In genomic region chr5:150049946-150050345, GRCm38 (mm10) we compare ENCODE assay signal across 9 mouse cellular contexts. TPM values are rescaled to one million over a fixed set of nuclear protein-coding genes. Genes with fewer than 3 reads are reported as not detected.
DNase-seq lines count a peak whose midpoint lies in the region; ATAC-seq and TF ChIP-seq lines count a peak whose summit lies in the region.
"Had no signal": no experiment of that assay in that cellular context is flagged by ENCODE, and none has a peak within 500 bp of the region (broad histone marks: within the 10 kb centered on the region; RNA-seq: fewer than 3 reads in every experiment).

No protein-coding gene starts in this region.

- no peak for ATAC-seq in heart, postnatal 0 days (ENCODE audit: insufficient read depth, low read depth)
- ATAC-seq in erythroblast, adult 5-6 weeks (replicated peaks; ENCODE audit: low FRiP score, poor library complexity, severe bottlenecking): no peak

- no peak overlapping the region for H3K4me3 ChIP-seq in heart, postnatal 0 days (ENCODE audit: low read depth, low read length)
- H3K4me3 ChIP-seq: neural tube, embryonic 12.5 days had no signal

- TF ChIP-seq EP300 in heart, postnatal 0 days (IDR thresholded peaks at IDR 0.05; ENCODE audit: low read depth): no peak

- no peaks in the 10 kb centered on the region for H3K4me1 ChIP-seq in heart, postnatal 0 days (ENCODE audit: control insufficient read depth, insufficient read depth)
- H3K4me1 ChIP-seq: neural tube, embryonic 12.5 days had no signal

- 49% methylated on average over 7 of the region's 7 CpGs for WGBS in heart, postnatal 0 days

- H3K36me3 ChIP-seq in heart, postnatal 0 days (replicated peaks; ENCODE audit: control insufficient read depth, insufficient read depth, low read length): no peaks in the 10 kb centered on the region
- H3K36me3 ChIP-seq: neural tube, embryonic 12.5 days had no signal

- no peak overlapping the region for H3K27ac ChIP-seq in heart, postnatal 0 days (ENCODE audit: low read depth)
- H3K27ac ChIP-seq: neural tube, embryonic 12.5 days had no signal

- no peak overlapping the region for H3K9ac ChIP-seq in heart, postnatal 0 days (replicated peaks; ENCODE audit: low read depth, low read length)
- H3K9ac ChIP-seq: neural tube, embryonic 12.5 days had no signal

- DNase-seq in heart, postnatal 0 days (ENCODE audit: low spot score): no peak
- no peak for DNase-seq in heart, postnatal 25 days (ENCODE audit: low spot score)
- peak; percentile 12 for DNase-seq in ovary, postnatal 14 days (ENCODE audit: low spot score)
- DNase-seq in ovary, adult 18-20 months (ENCODE audit: low spot score): no peak
- peak; percentile 59 for DNase-seq in brain, adult 2 months (ENCODE audit: low read depth, low spot score)
- DNase-seq in layer of hippocampus, postnatal 36 days: peak; percentile 28 to 30
- no peak for DNase-seq in urinary bladder, postnatal 10 days (ENCODE audit: low spot score)

- TF ChIP-seq CTCF in heart, postnatal 0 days (IDR thresholded peaks at IDR 0.05; ENCODE audit: low read depth): peak; percentile 34; the same call in 1 of the 2 replicates

- intact Hi-C loops in heart, postnatal 25 days (cut with DNase I): no loop called here

- H3K4me2 ChIP-seq in heart, postnatal 0 days (ENCODE audit: low read depth, low read length): no peak overlapping the region
- H3K4me2 ChIP-seq: neural tube, embryonic 12.5 days had no signal

- H3K27me3 ChIP-seq in heart, postnatal 0 days (ENCODE audit: control insufficient read depth, insufficient read depth, low read length): no peaks in the 10 kb centered on the region
- H3K27me3 ChIP-seq: neural tube, embryonic 12.5 days had no signal

- H3K9me3 ChIP-seq in heart, postnatal 0 days (replicated peaks; ENCODE audit: control insufficient read depth, low read length): no peaks in the 10 kb centered on the region
- H3K9me3 ChIP-seq: neural tube, embryonic 12.5 days had no signal

RNA-seq across cellular contexts. Expression of gene Rxfp2, which starts 31.5 kb away (rescaled TPM):
- total RNA-seq in heart, postnatal 0 days (2014; rRNA removed; ENCODE audit: low replicate concordance): not detected in 2 replicates
- not detected in 2 replicates for polyA plus RNA-seq in heart, postnatal 0 days (2015; fragmentation: Nextera tagmentation; extraction: Ambion mirVana)
- not detected for total RNA-seq in heart, postnatal 25 days (2021)
- total RNA-seq in layer of hippocampus, postnatal 36 days (2021): under 1 TPM in 1 of 2 experiments, not detected in 1; 0.22 TPM
- total RNA-seq in erythroblast, adult 5-6 weeks (2015; ENCODE audit: low replicate concordance): not detected in 2 replicates
- total RNA-seq in erythroblast, adult 5-6 weeks (2017; ENCODE audit: low replicate concordance): not detected in 2 replicates

Comparison
In these comparisons a context has a peak if more than half of its experiments do, and no peak if none do; other contexts are left out.
1. DNase-seq: peak in ovary, postnatal 14 days (single experiment), brain, adult 2 months (single experiment) and layer of hippocampus, postnatal 36 days (2 of 2); none in heart, postnatal 0 days (single experiment), heart, postnatal 25 days (single experiment), ovary, adult 18-20 months (single experiment) and urinary bladder, postnatal 10 days (single experiment).